Comparison of ENCODE assay signal across 27 mouse cellular contexts in the genomic region with DNA sequence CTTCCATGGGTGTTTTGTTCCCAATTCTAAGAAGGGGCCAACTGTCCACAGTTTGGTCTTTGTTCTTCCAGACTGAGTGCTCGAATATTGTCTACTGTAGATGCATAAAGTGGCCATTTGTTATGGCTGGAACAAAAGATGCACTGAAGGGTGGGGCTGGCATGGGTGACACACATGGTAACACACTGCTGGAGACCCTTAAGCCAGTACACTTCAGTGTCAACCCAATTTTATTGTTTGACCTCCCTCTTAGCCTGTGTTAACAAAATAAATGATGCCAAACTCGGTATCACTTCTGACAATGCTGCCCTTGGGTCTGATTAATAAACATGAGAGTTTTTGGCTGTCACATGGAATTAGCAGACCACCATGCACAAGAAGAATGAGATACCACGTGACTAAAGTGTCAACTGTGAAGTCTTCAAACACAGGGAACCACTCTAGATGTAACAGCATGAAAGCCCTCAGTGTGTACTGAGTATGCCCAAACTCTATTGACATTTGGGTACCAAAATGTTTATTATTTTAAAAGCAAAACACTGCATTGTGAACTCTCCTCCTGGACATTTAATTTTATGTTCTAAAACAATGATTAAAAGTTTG. TPM values are rescaled to one million over a fixed set of nuclear protein-coding genes. Genes with fewer than 3 reads are reported as not detected.
A peak's percentile ranks its signal among the peaks of the same experiment; 100 is the strongest.
DNase-seq lines count a peak whose midpoint lies in the region; ATAC-seq lines count a peak whose summit lies in the region.
"Had no signal": no experiment of that assay in that cellular context is flagged by ENCODE, and none has a peak within 500 bp of the region (broad histone marks: within the 10 kb centered on the region; RNA-seq: fewer than 3 reads in every experiment).

No protein-coding gene starts in this region.

- 51% methylated on average over 3 of the region's 3 CpGs for WGBS in forebrain, embryonic 14.5 days
- 79% methylated on average over 3 of the region's 3 CpGs for WGBS in forebrain, embryonic 10.5 days
- 68% methylated on average over 3 of the region's 3 CpGs for WGBS in midbrain, embryonic 10.5 days
- WGBS in midbrain, embryonic 15.5 days = 28% methylated on average over 3 of the region's 3 CpGs
- WGBS in midbrain, embryonic 14.5 days = 23% methylated on average over 3 of the region's 3 CpGs
- 27% methylated on average over 3 of the region's 3 CpGs for WGBS in midbrain, embryonic 16.5 days
- WGBS in intestine, embryonic 15.5 days = 67% methylated on average over 3 of the region's 3 CpGs

- H3K27ac ChIP-seq in forebrain, embryonic 14.5 days (ENCODE audit: low read depth, low read length) = no peak overlapping the region
- H3K27ac ChIP-seq in forebrain, embryonic 10.5 days = no peak overlapping the region
- no peak overlapping the region for H3K27ac ChIP-seq in midbrain, embryonic 10.5 days (replicated peaks)
- H3K27ac ChIP-seq in midbrain, embryonic 15.5 days = no peak overlapping the region
- no peak overlapping the region for H3K27ac ChIP-seq in midbrain, embryonic 14.5 days (replicated peaks; ENCODE audit: low read depth, low read length)
- H3K27ac ChIP-seq in midbrain, embryonic 16.5 days (ENCODE audit: low read length) = no peak overlapping the region
- H3K27ac ChIP-seq in intestine, embryonic 15.5 days = no peak overlapping the region
- H3K27ac ChIP-seq: embryonic facial prominence, embryonic 12.5 days; embryonic facial prominence, embryonic 15.5 days; gastrocnemius, adult 2 months; hindbrain, embryonic 13.5 days; hindbrain, postnatal 0 days had no signal

- DNase-seq in forebrain, embryonic 14.5 days (ENCODE audit: low spot score) = peak; percentile 14
- DNase-seq in forebrain, embryonic 10.5 days (ENCODE audit: extremely low spot score, low spot score) = no peak
- DNase-seq in midbrain, embryonic 10.5 days (ENCODE audit: low spot score) = peak; percentile 10
- peak; percentile 12 for DNase-seq in midbrain, embryonic 14.5 days
- DNase-seq: adrenal gland, postnatal 10 days; adrenal gland, postnatal 36 days; B cell, adult 2 months; cerebellum, adult 11 months; cerebellum, adult 2 months; cerebellum, adult 9-11 months; cerebellum, postnatal 25 days; forebrain, postnatal 0 days; gastrocnemius, adult 2 months; gastrocnemius, postnatal 14 days; heart, adult 11 months had no signal

- no peaks in the 10 kb centered on the region for H3K27me3 ChIP-seq in forebrain, embryonic 14.5 days (replicated peaks; ENCODE audit: control insufficient read depth, insufficient read depth, low read length)
- H3K27me3 ChIP-seq in forebrain, embryonic 10.5 days (ENCODE audit: poor library complexity, severe bottlenecking) = no peaks in the 10 kb centered on the region
- no peaks in the 10 kb centered on the region for H3K27me3 ChIP-seq in midbrain, embryonic 10.5 days (ENCODE audit: low read depth, poor library complexity, severe bottlenecking)
- H3K27me3 ChIP-seq in midbrain, embryonic 15.5 days (replicated peaks) = no peaks in the 10 kb centered on the region
- no peaks in the 10 kb centered on the region for H3K27me3 ChIP-seq in midbrain, embryonic 14.5 days (ENCODE audit: control insufficient read depth, insufficient read depth, low read length)
- no peaks in the 10 kb centered on the region for H3K27me3 ChIP-seq in midbrain, embryonic 16.5 days (ENCODE audit: control insufficient read depth, insufficient read depth, low read depth, low read length)
- H3K27me3 ChIP-seq in intestine, embryonic 15.5 days (replicated peaks) = no peaks in the 10 kb centered on the region
- H3K27me3 ChIP-seq: CH12.LX; embryonic facial prominence, embryonic 12.5 days; embryonic facial prominence, embryonic 15.5 days; hindbrain, embryonic 13.5 days; Patski had no signal

- no peak overlapping the region for H3K9ac ChIP-seq in forebrain, embryonic 14.5 days (ENCODE audit: low read length)
- H3K9ac ChIP-seq in midbrain, embryonic 15.5 days = no peak overlapping the region
- H3K9ac ChIP-seq in midbrain, embryonic 14.5 days (replicated peaks; ENCODE audit: low read length) = no peak overlapping the region
- no peak overlapping the region for H3K9ac ChIP-seq in midbrain, embryonic 16.5 days (ENCODE audit: low read depth, low read length)
- H3K9ac ChIP-seq in intestine, embryonic 15.5 days = no peak overlapping the region
- H3K9ac ChIP-seq: embryonic facial prominence, embryonic 12.5 days; embryonic facial prominence, embryonic 15.5 days; forebrain, postnatal 0 days; hindbrain, embryonic 13.5 days had no signal

- no peak overlapping the region for H3K4me2 ChIP-seq in forebrain, embryonic 14.5 days (ENCODE audit: low read length)
- H3K4me2 ChIP-seq in midbrain, embryonic 15.5 days = no peak overlapping the region
- no peak overlapping the region for H3K4me2 ChIP-seq in midbrain, embryonic 14.5 days (ENCODE audit: low read length)
- no peak overlapping the region for H3K4me2 ChIP-seq in midbrain, embryonic 16.5 days (ENCODE audit: low read length)
- H3K4me2 ChIP-seq in intestine, embryonic 15.5 days (replicated peaks) = no peak overlapping the region
- H3K4me2 ChIP-seq: embryonic facial prominence, embryonic 12.5 days; embryonic facial prominence, embryonic 15.5 days; heart, embryonic 11.5 days; hindbrain, embryonic 13.5 days had no signal

- no peaks in the 10 kb centered on the region for H3K4me1 ChIP-seq in forebrain, embryonic 14.5 days (ENCODE audit: control insufficient read depth, insufficient read depth, low read length)
- H3K4me1 ChIP-seq in forebrain, embryonic 10.5 days = no peaks in the 10 kb centered on the region
- no peaks in the 10 kb centered on the region for H3K4me1 ChIP-seq in midbrain, embryonic 10.5 days
- H3K4me1 ChIP-seq in midbrain, embryonic 15.5 days = no peaks in the 10 kb centered on the region
- 0 out of 2 replicates have a peak, but pooled peaks cover 5% of the 10 kb centered on the region for H3K4me1 ChIP-seq in midbrain, embryonic 14.5 days (ENCODE audit: control insufficient read depth, insufficient read depth, low read length)
- no peaks in the 10 kb centered on the region for H3K4me1 ChIP-seq in midbrain, embryonic 16.5 days (ENCODE audit: control insufficient read depth, insufficient read depth, low read length)
- no peaks in the 10 kb centered on the region for H3K4me1 ChIP-seq in intestine, embryonic 15.5 days (replicated peaks)
- H3K4me1 ChIP-seq: embryonic facial prominence, embryonic 12.5 days; embryonic facial prominence, embryonic 15.5 days; hindbrain, embryonic 13.5 days had no signal

- ATAC-seq in forebrain, embryonic 14.5 days = no peak
- ATAC-seq in midbrain, embryonic 15.5 days (replicated peaks) = no peak
- ATAC-seq in midbrain, embryonic 14.5 days (ENCODE audit: low FRiP score, low TSS enrichment) = no peak
- ATAC-seq in midbrain, embryonic 16.5 days = no peak
- ATAC-seq in intestine, embryonic 15.5 days = no peak
- ATAC-seq: forebrain, postnatal 0 days; hindbrain, postnatal 0 days; inflammation-experienced regulatory T-cells, adult 6 months; Patski had no signal

- no peaks in the 10 kb centered on the region for H3K36me3 ChIP-seq in forebrain, embryonic 14.5 days (ENCODE audit: control insufficient read depth, insufficient read depth, low read length)
- H3K36me3 ChIP-seq in forebrain, embryonic 10.5 days (replicated peaks) = no peaks in the 10 kb centered on the region
- H3K36me3 ChIP-seq in midbrain, embryonic 10.5 days = no peaks in the 10 kb centered on the region
- no peaks in the 10 kb centered on the region for H3K36me3 ChIP-seq in midbrain, embryonic 15.5 days (replicated peaks)
- H3K36me3 ChIP-seq in midbrain, embryonic 14.5 days (ENCODE audit: control insufficient read depth, insufficient read depth, low read length) = no peaks in the 10 kb centered on the region
- no peaks in the 10 kb centered on the region for H3K36me3 ChIP-seq in midbrain, embryonic 16.5 days (ENCODE audit: control insufficient read depth, insufficient read depth, low read length)
- H3K36me3 ChIP-seq in intestine, embryonic 15.5 days = no peaks in the 10 kb centered on the region
- H3K36me3 ChIP-seq: embryonic facial prominence, embryonic 12.5 days; embryonic facial prominence, embryonic 15.5 days; G1E; hindbrain, embryonic 13.5 days had no signal

- H3K4me3 ChIP-seq in forebrain, embryonic 14.5 days (ENCODE audit: low read depth, low read length) = no peak overlapping the region
- no peak overlapping the region for H3K4me3 ChIP-seq in forebrain, embryonic 10.5 days
- H3K4me3 ChIP-seq in midbrain, embryonic 10.5 days = no peak overlapping the region
- no peak overlapping the region for H3K4me3 ChIP-seq in midbrain, embryonic 15.5 days
- no peak overlapping the region for H3K4me3 ChIP-seq in midbrain, embryonic 14.5 days (replicated peaks; ENCODE audit: low read depth, low read length)
- no peak overlapping the region for H3K4me3 ChIP-seq in midbrain, embryonic 16.5 days (ENCODE audit: low read depth, low read length)
- H3K4me3 ChIP-seq in intestine, embryonic 15.5 days (replicated peaks) = no peak overlapping the region
- H3K4me3 ChIP-seq: embryonic facial prominence, embryonic 12.5 days; embryonic facial prominence, embryonic 15.5 days; gastrocnemius, adult 2 months; hindbrain, embryonic 13.5 days had no signal

- H3K9me3 ChIP-seq in forebrain, embryonic 14.5 days (replicated peaks; ENCODE audit: control insufficient read depth, low read length) = no peaks in the 10 kb centered on the region
- no peaks in the 10 kb centered on the region for H3K9me3 ChIP-seq in forebrain, embryonic 10.5 days
- H3K9me3 ChIP-seq in midbrain, embryonic 10.5 days (replicated peaks) = no peaks in the 10 kb centered on the region
- H3K9me3 ChIP-seq in midbrain, embryonic 15.5 days = no peaks in the 10 kb centered on the region
- H3K9me3 ChIP-seq in midbrain, embryonic 14.5 days (ENCODE audit: control insufficient read depth, low read length) = no peaks in the 10 kb centered on the region
- H3K9me3 ChIP-seq in midbrain, embryonic 16.5 days (replicated peaks; ENCODE audit: control insufficient read depth, low read length, poor library complexity, severe bottlenecking) = no peaks in the 10 kb centered on the region
- no peaks in the 10 kb centered on the region for H3K9me3 ChIP-seq in intestine, embryonic 15.5 days
- H3K9me3 ChIP-seq: embryonic facial prominence, embryonic 12.5 days; embryonic facial prominence, embryonic 15.5 days; G1E; hindbrain, embryonic 13.5 days had no signal

RNA-seq across cellular contexts. Expression of gene Nrn1, which starts 27.7 kb away (rescaled TPM):
- 56.5 and 58.6 TPM in 2 replicates for polyA plus RNA-seq in forebrain, embryonic 14.5 days (2014; fragmentation: Nextera tagmentation; extraction: Ambion mirVana)
- polyA plus RNA-seq in forebrain, embryonic 10.5 days (2016; fragmentation: Nextera tagmentation; extraction: Ambion mirVana) = 6.9 and 10.4 TPM in 2 replicates
- 13.7 and 23.4 TPM in 2 replicates for polyA plus RNA-seq in midbrain, embryonic 10.5 days (2016; fragmentation: Nextera tagmentation; extraction: Ambion mirVana)
- polyA plus RNA-seq in midbrain, embryonic 15.5 days (2015; fragmentation: Nextera tagmentation; extraction: Ambion mirVana) = 62.0 and 64.3 TPM in 2 replicates
- polyA plus RNA-seq in midbrain, embryonic 14.5 days (2014; fragmentation: Nextera tagmentation; extraction: Ambion mirVana) = 80.6 and 81.1 TPM in 2 replicates
- 77.0 and 80.2 TPM in 2 replicates for polyA plus RNA-seq in midbrain, embryonic 16.5 days (2015; fragmentation: Nextera tagmentation; extraction: Ambion mirVana)
- 49.6 and 55.1 TPM in 2 replicates for polyA plus RNA-seq in intestine, embryonic 15.5 days (2015; fragmentation: Nextera tagmentation; extraction: Ambion mirVana)
- polyA plus RNA-seq: G1E had no signal
